Mouse (Mus musculus) lung, postnatal 0 days (tissue): ENCODE results near the gene Skil. TPM values are rescaled to one million over a fixed set of nuclear protein-coding genes. Genes with fewer than 3 reads are reported as not detected.

Source experiments
- ATAC-seq: fragments of 200-750 bp; cut with Nextera tagmentation; 2 replicates; pipeline ENCODE4 v1.8.0; 2017; ENCODE audit warnings: moderate library complexity
- DNase-seq: peaks from one replicate; pipeline ENCODE4 v3.0.0-alpha.2; 2016; ENCODE audit warnings: low spot score
- H3K27ac ChIP-seq: fragments of 300-500 bp; sonication (generic); 2 replicates; pipeline ENCODE4 v1.5.1; 2014; ENCODE audit warnings: antibody characterized with exemption, mild to moderate bottlenecking, low read length, mixed read lengths
- H3K27me3 ChIP-seq: fragments of 300-500 bp; sonication (generic); replicated peaks from 2 replicates; pipeline ENCODE4 v1.6.1; 2014; ENCODE audit warnings: low read length, mixed read lengths; ENCODE audit not compliant: insufficient read depth
- H3K36me3 ChIP-seq: fragments of 300-500 bp; sonication (generic); 2 replicates; pipeline ENCODE4 v1.6.1; 2014; ENCODE audit warnings: low read length, mixed read lengths; ENCODE audit not compliant: insufficient read depth
- H3K4me1 ChIP-seq: fragments of 300-500 bp; sonication (generic); 2 replicates; pipeline ENCODE4 v1.6.1; 2014; ENCODE audit warnings: antibody characterized with exemption, low read depth, low read length, mixed read lengths; ENCODE audit not compliant: insufficient read depth
- H3K4me2 ChIP-seq: fragments of 300-500 bp; sonication (generic); replicated peaks from 2 replicates; pipeline ENCODE4 v1.6.1; 2014; ENCODE audit warnings: low read depth, mild to moderate bottlenecking, low read length, moderate library complexity, mixed read lengths
- H3K4me3 ChIP-seq: fragments of 300-500 bp; sonication (generic); 2 replicates; pipeline ENCODE4 v1.5.1; 2014; ENCODE audit warnings: low read depth, low read length
- H3K9ac ChIP-seq: fragments of 300-500 bp; sonication (generic); replicated peaks from 2 replicates; pipeline ENCODE4 v1.6.1; 2014; ENCODE audit warnings: low read depth, mild to moderate bottlenecking
- H3K9me3 ChIP-seq: fragments of 300-500 bp; sonication (generic); 2 replicates; pipeline ENCODE4 v1.6.1; 2016; ENCODE audit warnings: low read length, mixed read lengths
- CTCF ChIP-seq: IDR thresholded peaks from 2 replicates; pipeline ENCODE4 v1.5.1; 2016; ENCODE audit warnings: antibody characterized with exemption, mild to moderate bottlenecking
- EP300 ChIP-seq: IDR thresholded peaks from 2 replicates; pipeline ENCODE4 v1.6.1; 2016; ENCODE audit warnings: antibody characterized with exemption, mild to moderate bottlenecking, control low read depth
- WGBS: fragments of 180-500 bp; shearing (Covaris S2); extraction: QIAGEN DNeasy Blood & Tissue Kit; methylation state at CpG from one replicate; pipeline ENCODE4 v1.1.7; 2014; 5-methylcytosine and 5-hydroxymethylcytosine counted together
- polyA plus RNA-seq: library from polyadenylated mRNA; unstranded; fragments of >200 nt; fragmentation: Nextera tagmentation; extraction: Ambion mirVana; gene quantifications from 2 replicates; pipeline ENCODE4 v1.2.1, GENCODE M21; 2015

Skil gene
- polyA plus RNA-seq, 1 experiment from 2014 or later = 24.8 TPM

GRCm38 (mm10) chr3:31080791-31081502 is 13.9 kb upstream of the Skil start:
- no peak overlapping the region for H3K4me2 ChIP-seq
- WGBS = 80% methylated on average over 10 of the region's 10 CpGs
- no peak overlapping the region for H3K4me3 ChIP-seq
- no peak for DNase-seq
- H3K27me3 ChIP-seq = no peaks in the 10 kb centered on the region
- H3K27ac ChIP-seq = no peak overlapping the region
- TF ChIP-seq CTCF = no peak
- TF ChIP-seq EP300 = no peak
- H3K4me1 ChIP-seq = peaks cover 9% of the 10 kb centered on the region
- no peak for ATAC-seq
- H3K36me3 ChIP-seq = no peaks in the 10 kb centered on the region
- H3K9me3 ChIP-seq = no peaks in the 10 kb centered on the region
- no peak overlapping the region for H3K9ac ChIP-seq

- DNase-seq = no peak
- Histone ChIP-seq H3K36me3 (no peaks in the 10 kb centered on the region), H3K9me3 (no peaks in the 10 kb centered on the region), H3K9ac (no peak overlapping the region), H3K27me3 (no peaks in the 10 kb centered on the region), H3K4me1 (peaks cover 9% of the 10 kb centered on the region), H3K4me3 (no peak overlapping the region), H3K4me2 (no peak overlapping the region), H3K27ac (no peak overlapping the region)
- no peak for ATAC-seq
- WGBS = 83% methylated on average over 11 of the region's 13 CpGs
- TF ChIP-seq CTCF (no peak), EP300 (no peak)
These were observed 11.9 kb upstream of the Skil start for GRCm38 (mm10) chr3:31082838-31083506.

- ATAC-seq (peak; percentile 43), DNase-seq (peak; percentile 51)
- H3K4me3 ChIP-seq = no peak overlapping the region
- no peaks in the 10 kb centered on the region for H3K9me3 ChIP-seq
- no peaks in the 10 kb centered on the region for H3K36me3 ChIP-seq
- no peak overlapping the region for H3K27ac ChIP-seq
- no peaks in the 10 kb centered on the region for H3K27me3 ChIP-seq
- H3K9ac ChIP-seq = no peak overlapping the region
- 16% methylated on average over 12 of the region's 12 CpGs for WGBS
- peak overlapping the region; percentile 41 for H3K4me2 ChIP-seq
- H3K4me1 ChIP-seq = peaks cover 9% of the 10 kb centered on the region
- no peak for TF ChIP-seq CTCF
- no peak for TF ChIP-seq EP300
These were observed 11.2 kb upstream of the Skil start for GRCm38 (mm10) chr3:31083507-31084245.

GRCm38 (mm10) chr3:31085000-31085399 is 9.9 kb upstream of the Skil start:
- no peak for ATAC-seq
- Histone ChIP-seq H3K27me3 (no peaks in the 10 kb centered on the region), H3K27ac (no peak overlapping the region), H3K36me3 (no peaks in the 10 kb centered on the region), H3K4me3 (no peak overlapping the region), H3K9ac (no peak overlapping the region), H3K4me1 (peaks cover 9% of the 10 kb centered on the region), H3K4me2 (no peak overlapping the region), H3K9me3 (no peaks in the 10 kb centered on the region)
- 66% methylated on average over 3 of the region's 3 CpGs for WGBS
- TF ChIP-seq CTCF (no peak), EP300 (no peak)
- no peak for DNase-seq

- 54% methylated on average over 10 of the region's 10 CpGs for WGBS
- DNase-seq = no peak
These were observed 5.8 kb upstream of the Skil start for GRCm38 (mm10) chr3:31088789-31089775.

More at GRCm38 (mm10) chr3:31088789-31089775, 5.8 kb upstream of the Skil start:
- ATAC-seq = no peak
- Histone ChIP-seq H3K36me3 (no peaks in the 10 kb centered on the region), H3K4me1 (0 out of 2 replicates have a peak, but pooled peaks cover 4% of the 10 kb centered on the region), H3K4me2 (no peak overlapping the region), H3K27me3 (no peaks in the 10 kb centered on the region), H3K9me3 (no peaks in the 10 kb centered on the region), H3K9ac (no peak overlapping the region), H3K4me3 (no peak overlapping the region), H3K27ac (no peak overlapping the region)
- TF ChIP-seq CTCF (no peak), EP300 (no peak)
